Mouse (Mus musculus) G1E (cell line): ENCODE data around the gene Prtg.

ENCODE experiments used
- CTCF ChIP-seq: IDR thresholded peaks from 2 replicates; pipeline ENCODE4 v1.5.1; 2012; ENCODE audit warnings: low read depth, low read length, inconsistent platforms, mixed read lengths
- GATA1 ChIP-seq: IDR thresholded peaks from 2 replicates; pipeline ENCODE4 v1.6.1; 2012; ENCODE audit warnings: borderline replicate concordance, low read length, inconsistent platforms, mixed read lengths
- GATA2 ChIP-seq: IDR thresholded peaks from 2 replicates; pipeline ENCODE4 v1.6.1; 2012; ENCODE audit warnings: low read depth, low read length, inconsistent platforms, borderline replicate concordance
- POLR2AphosphoS5 ChIP-seq: IDR thresholded peaks from 2 replicates; pipeline ENCODE4 v1.6.1; 2012; ENCODE audit warnings: low read depth, low read length, inconsistent platforms; ENCODE audit not compliant: insufficient replicate concordance
- TAL1 ChIP-seq: conservative IDR thresholded peaks from 2 replicates; pipeline ENCODE4 v1.6.1; 2012; ENCODE audit warnings: low read depth, low read length, inconsistent platforms, mixed read lengths

- TF ChIP-seq TAL1 = no peak
- no peak for TF ChIP-seq CTCF
- no peak for TF ChIP-seq POLR2AphosphoS5
- no peak for TF ChIP-seq GATA1
- no peak for TF ChIP-seq GATA2
Measured at GRCm38 (mm10) chr9:72808176-72808575, 1.5 kb downstream of the Prtg start.
